Mouse (Mus musculus): ENCODE measurements at regions not wholly inside any gene's neighbourhood (a gene's known extent, or its start where the extent isn't known, plus 50 kb on each side); places are given as distances from the start of the nearest gene placed in this dataset.

GRCm38 (mm10) chr1:30362072-30362769, 511.5 kb downstream of the Phf3 start:
- no peak for DNase-seq (ENCODE audit: low spot score in 2 of 2)

GRCm38 (mm10) chr1:30320657-30321262, 553.0 kb downstream of the Phf3 start:
- no peak for DNase-seq (ENCODE audit: low spot score in 2 of 2)

GRCm38 (mm10) chr1:30318195-30318594, 555.5 kb downstream of the Phf3 start:
- DNase-seq (ENCODE audit: low spot score in 2 of 2): no peak

GRCm38 (mm10) chr1:30289073-30289472, 584.6 kb downstream of the Phf3 start:
- DNase-seq (ENCODE audit: low spot score in 2 of 2): no peak

GRCm38 (mm10) chr1:30262418-30262817, 611.3 kb downstream of the Phf3 start:
- no peak for DNase-seq (ENCODE audit: low spot score in 2 of 2)

GRCm38 (mm10) chr1:30259547-30259946, 614.2 kb downstream of the Phf3 start:
- DNase-seq (ENCODE audit: low spot score in 2 of 2): no peak

- no peak for DNase-seq (ENCODE audit: low spot score in 2 of 2)
Observed at GRCm38 (mm10) chr1:30216764-30217348, 656.9 kb downstream of the Phf3 start.

GRCm38 (mm10) chr1:30204608-30205262, 669.0 kb downstream of the Phf3 start:
- no peak for DNase-seq (ENCODE audit: low spot score in 2 of 2)

- no peak for DNase-seq (ENCODE audit: low spot score in 2 of 2)
Observed at GRCm38 (mm10) chr1:30176225-30176624, 697.5 kb downstream of the Phf3 start.

- peak; percentile 56 to 57 for DNase-seq (ENCODE audit: low spot score in 2 of 2)
Observed at GRCm38 (mm10) chr1:30144997-30145396, 728.7 kb downstream of the Phf3 start.

GRCm38 (mm10) chr1:30114186-30114585, 759.5 kb downstream of the Phf3 start:
- DNase-seq (ENCODE audit: low spot score in 2 of 2): no peak
